Mouse (Mus musculus): ENCODE results near the gene Ddx46.
A peak's percentile ranks its signal among the peaks of the same experiment; 100 is the strongest.

Ddx46 gene

DNA sequence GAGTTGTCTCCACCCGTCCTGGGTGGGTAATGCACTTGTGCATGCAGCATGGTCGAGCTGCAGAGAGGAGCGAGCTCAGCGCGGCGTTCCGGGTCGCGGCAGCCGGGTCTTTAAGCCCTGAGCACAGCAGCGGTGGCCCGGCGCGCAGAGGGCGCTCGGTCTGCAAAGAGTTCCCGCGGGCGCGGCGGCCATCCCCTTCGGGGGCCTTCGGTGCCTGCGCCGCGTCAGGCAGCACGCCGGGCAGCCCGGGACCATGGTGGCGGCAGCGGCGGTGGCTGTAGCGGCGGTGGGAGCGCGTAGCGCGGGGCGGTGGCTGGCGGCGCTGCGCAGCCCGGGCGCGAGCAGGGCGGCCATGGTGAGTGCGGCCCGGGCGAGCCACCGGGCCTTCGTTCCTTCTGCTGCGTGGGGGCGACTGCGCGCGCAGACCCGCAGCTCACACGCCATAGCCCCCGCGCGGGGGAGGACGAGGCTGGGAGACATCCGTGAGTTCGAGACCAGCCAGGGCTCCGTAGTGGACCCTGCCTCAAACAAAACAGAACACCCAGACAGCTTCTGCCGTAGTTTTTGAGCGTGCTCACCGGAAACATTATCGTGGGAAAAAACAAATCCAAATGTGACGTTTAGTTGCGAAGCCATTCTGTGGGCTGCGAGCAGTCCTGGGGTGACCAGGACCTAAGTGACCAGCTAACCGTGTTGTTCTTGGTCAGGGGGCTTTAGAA lies 92.5 kb downstream of the Ddx46 start, which contains the start of gene Pcbd2:
Gene Pcbd2 (plus strand): TSS at position 249 of the 719 bp plus-strand sequence.
- DNase-seq, result peak; percentile 91

DNA sequence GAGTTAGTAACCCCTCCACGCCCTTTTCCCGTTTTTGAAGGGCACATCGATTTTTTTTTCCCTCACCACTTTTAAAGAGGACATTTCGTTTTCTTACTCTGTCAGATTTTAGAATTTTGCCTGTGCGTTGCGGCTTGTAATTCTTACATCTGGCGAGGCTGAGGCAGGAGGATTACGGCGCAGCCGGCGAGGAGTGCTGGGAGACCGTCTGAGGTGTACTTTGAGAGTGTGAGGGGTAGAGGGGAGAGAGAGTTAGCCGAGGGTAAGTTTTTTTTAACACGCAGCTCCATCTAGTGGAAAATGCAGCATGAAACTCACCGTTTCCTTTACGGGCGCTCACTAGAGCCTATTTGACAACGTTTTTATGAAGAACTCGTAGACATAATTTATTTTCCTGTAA lies 93.0 kb downstream of the Ddx46 start:
- DNase-seq, result peak; percentile 81

DNA sequence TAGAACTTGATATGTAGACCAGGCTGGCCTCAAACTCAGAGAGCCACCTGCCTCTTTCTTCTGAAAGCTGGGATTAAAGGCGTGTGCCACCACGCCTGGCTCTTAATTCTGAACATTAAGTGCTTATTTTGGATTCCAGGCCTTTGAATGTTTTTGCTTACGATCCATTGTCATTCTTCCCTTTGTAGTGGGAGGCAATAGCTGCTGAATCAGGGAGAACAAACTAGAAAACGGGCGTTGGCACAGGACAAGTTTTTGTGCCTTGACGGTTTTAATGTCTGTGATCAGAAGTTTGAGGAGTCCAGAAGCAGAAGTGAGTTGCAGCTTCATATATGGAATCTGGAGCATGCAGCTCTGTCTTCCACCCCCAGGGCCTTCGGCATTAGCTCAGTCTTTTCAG lies 95.9 kb downstream of the Ddx46 start:
- no peak for DNase-seq
